ENCODE assay signal across 32 mouse cellular contexts in the genomic region with DNA sequence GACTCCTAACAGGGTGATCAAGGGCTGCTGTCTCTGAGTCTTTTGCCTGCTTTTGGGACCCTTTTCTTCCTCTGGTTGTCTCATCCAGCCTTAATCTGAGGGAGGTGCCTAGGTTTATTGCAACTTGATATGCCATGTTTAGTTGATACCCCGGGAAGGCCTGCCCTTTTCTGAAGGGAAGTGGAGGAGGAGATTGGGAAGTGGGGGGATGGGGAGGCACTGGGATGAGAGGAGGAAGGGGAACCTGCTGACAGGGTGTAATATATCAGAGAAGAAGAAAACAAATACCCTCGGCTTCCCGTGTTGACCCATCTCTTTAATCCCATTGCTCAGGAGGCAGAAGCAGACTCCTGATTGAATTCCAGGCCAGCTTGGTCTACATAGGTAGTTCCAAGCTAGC. TPM values are rescaled to one million over a fixed set of nuclear protein-coding genes. Genes with fewer than 3 reads are reported as not detected.
A peak's percentile ranks its signal among the peaks of the same experiment; 100 is the strongest.
DNase-seq lines count a peak whose midpoint lies in the region; ATAC-seq and TF ChIP-seq lines count a peak whose summit lies in the region.
"Had no signal": no experiment of that assay in that cellular context is flagged by ENCODE, and none has a peak within 500 bp of the region (broad histone marks: within the 10 kb centered on the region; RNA-seq: fewer than 3 reads in every experiment).

No protein-coding gene starts in this region.

- intact Hi-C loops in gastrocnemius, postnatal 36 days (cut with DNase I), result no loop called here

- no peak for TF ChIP-seq POLR2A in liver, adult 2 months (IDR thresholded peaks at IDR 0.05; ENCODE audit: extremely low read depth, insufficient read depth, low read length)

- H3K27ac ChIP-seq in heart, embryonic 11.5 days (ENCODE audit: low read depth, low read length), result no peak overlapping the region
- H3K27ac ChIP-seq in liver, adult 2 months (replicated peaks; ENCODE audit: insufficient read depth, low read depth, low read length), result no peak overlapping the region
- H3K27ac ChIP-seq in liver, embryonic 11.5 days (ENCODE audit: low read depth, low read length), result no peak overlapping the region
- H3K27ac ChIP-seq: embryonic facial prominence, embryonic 10.5 days; embryonic facial prominence, embryonic 15.5 days; forebrain, embryonic 12.5 days; heart, embryonic 15.5 days; hindbrain, embryonic 12.5 days; hindbrain, postnatal 0 days; intestine, embryonic 15.5 days; liver, embryonic 12.5 days; midbrain, embryonic 12.5 days; neural tube, embryonic 12.5 days; stomach, postnatal 0 days had no signal

- H3K9ac ChIP-seq in heart, embryonic 11.5 days (ENCODE audit: low read depth, low read length), result no peak overlapping the region
- H3K9ac ChIP-seq in liver, adult 2 months (ENCODE audit: low read depth, low read length), result no peak overlapping the region
- H3K9ac ChIP-seq in liver, embryonic 11.5 days (ENCODE audit: low read depth, low read length), result no peak overlapping the region
- H3K9ac ChIP-seq: embryonic facial prominence, embryonic 15.5 days; forebrain, embryonic 12.5 days; forebrain, postnatal 0 days; heart, embryonic 15.5 days; hindbrain, embryonic 12.5 days; intestine, embryonic 15.5 days; liver, embryonic 12.5 days; midbrain, embryonic 12.5 days; neural tube, embryonic 12.5 days had no signal

- TF ChIP-seq CTCF in liver, adult 2 months (IDR thresholded peaks at IDR 0.05; ENCODE audit: low read depth, low read length), result no peak

- H3K79me2 ChIP-seq in liver, adult 2 months (ENCODE audit: control insufficient read depth, insufficient read depth, low read length), result no peaks in the 10 kb centered on the region

- H3K36me3 ChIP-seq in heart, embryonic 11.5 days (ENCODE audit: control insufficient read depth, insufficient read depth, low read length), result no peaks in the 10 kb centered on the region
- H3K36me3 ChIP-seq in liver, adult 2 months (ENCODE audit: control insufficient read depth, insufficient read depth, low read length), result no peaks in the 10 kb centered on the region
- H3K36me3 ChIP-seq in liver, embryonic 11.5 days (ENCODE audit: control insufficient read depth, insufficient read depth, low read length), result no peaks in the 10 kb centered on the region
- H3K36me3 ChIP-seq: embryonic facial prominence, embryonic 10.5 days; embryonic facial prominence, embryonic 15.5 days; forebrain, embryonic 12.5 days; heart, embryonic 15.5 days; hindbrain, embryonic 12.5 days; intestine, embryonic 15.5 days; liver, embryonic 12.5 days; midbrain, embryonic 12.5 days; neural tube, embryonic 12.5 days had no signal

- H3K9me3 ChIP-seq in heart, embryonic 11.5 days (replicated peaks; ENCODE audit: control insufficient read depth, low read length), result no peaks in the 10 kb centered on the region
- no peaks in the 10 kb centered on the region for H3K9me3 ChIP-seq in liver, embryonic 11.5 days (ENCODE audit: control insufficient read depth, low read length)
- H3K9me3 ChIP-seq: embryonic facial prominence, embryonic 10.5 days; embryonic facial prominence, embryonic 15.5 days; forebrain, embryonic 12.5 days; heart, embryonic 15.5 days; hindbrain, embryonic 12.5 days; intestine, embryonic 15.5 days; liver, embryonic 12.5 days; megakaryocyte, embryonic 14.5 days; midbrain, embryonic 12.5 days; neural tube, embryonic 12.5 days had no signal

- DNase-seq in gastrocnemius, adult 18-20 months (ENCODE audit: low spot score), result peak; percentile 18
- no peak for DNase-seq in gastrocnemius, postnatal 36 days
- DNase-seq in heart, adult 8-10 months (ENCODE audit: low spot score), result peak; percentile 33
- DNase-seq in liver, adult 2 months (ENCODE audit: extremely low read depth, low read depth, low spot score), result peak; percentile 22
- DNase-seq in liver, embryonic 11.5 days (ENCODE audit: low spot score), result no peak
- DNase-seq in cerebellum, postnatal 10 days, result no peak
- DNase-seq: adrenal gland, adult 2 months; cerebellum, adult 2 months; cerebellum, postnatal 25 days; forebrain, postnatal 0 days; kidney, adult 8-10 months; kidney, postnatal 25 days; lung, adult 18-20 months; lung, postnatal 4 days; right cerebral cortex, postnatal 4 days; thymus, postnatal 4 days had no signal

- no peaks in the 10 kb centered on the region for H3K27me3 ChIP-seq in heart, embryonic 11.5 days (ENCODE audit: control insufficient read depth, insufficient read depth, low read length)
- no peaks in the 10 kb centered on the region for H3K27me3 ChIP-seq in liver, adult 2 months (ENCODE audit: control insufficient read depth, insufficient read depth, low read length)
- H3K27me3 ChIP-seq in liver, embryonic 11.5 days (replicated peaks; ENCODE audit: control insufficient read depth, insufficient read depth, low read length), result no peaks in the 10 kb centered on the region
- H3K27me3 ChIP-seq: embryonic facial prominence, embryonic 15.5 days; forebrain, embryonic 12.5 days; heart, embryonic 15.5 days; hindbrain, embryonic 12.5 days; intestine, embryonic 15.5 days; liver, embryonic 12.5 days; midbrain, embryonic 12.5 days; neural tube, embryonic 12.5 days had no signal

- ATAC-seq in heart, embryonic 11.5 days (replicated peaks; ENCODE audit: insufficient number of reproducible peaks, low FRiP score, low TSS enrichment), result no peak
- no peak for ATAC-seq in liver, embryonic 11.5 days (replicated peaks; ENCODE audit: low FRiP score)
- ATAC-seq: CD4-positive, CD25-positive, alpha-beta regulatory T cell, adult 4 months; forebrain, postnatal 0 days; hindbrain, postnatal 0 days; intestine, embryonic 15.5 days; liver, embryonic 12.5 days; lung, postnatal 0 days had no signal

- WGBS in heart, embryonic 11.5 days (ENCODE audit: insufficient replicate concordance), result 36% methylated on average over 3 of the region's 3 CpGs
- WGBS in liver, adult 2 months, result 36% methylated on average over 3 of the region's 3 CpGs
- WGBS in liver, embryonic 11.5 days, result 34% methylated on average over 3 of the region's 3 CpGs

- H3K4me3 ChIP-seq in heart, embryonic 11.5 days (ENCODE audit: low read depth, low read length), result no peak overlapping the region
- H3K4me3 ChIP-seq in liver, adult 2 months (ENCODE audit: insufficient read depth, low read depth, low read length), result no peak overlapping the region
- no peak overlapping the region for H3K4me3 ChIP-seq in liver, embryonic 11.5 days (ENCODE audit: low read depth, low read length)
- H3K4me3 ChIP-seq: embryonic facial prominence, embryonic 10.5 days; embryonic facial prominence, embryonic 15.5 days; forebrain, embryonic 12.5 days; heart, embryonic 15.5 days; hindbrain, embryonic 12.5 days; intestine, embryonic 15.5 days; liver, embryonic 12.5 days; megakaryocyte, embryonic 14.5 days; midbrain, embryonic 12.5 days; myocyte; neural tube, embryonic 12.5 days had no signal

- no peak overlapping the region for H3K4me2 ChIP-seq in heart, embryonic 11.5 days
- no peak overlapping the region for H3K4me2 ChIP-seq in liver, embryonic 11.5 days
- H3K4me2 ChIP-seq: embryonic facial prominence, embryonic 15.5 days; forebrain, embryonic 12.5 days; heart, embryonic 15.5 days; hindbrain, embryonic 12.5 days; intestine, embryonic 15.5 days; liver, embryonic 12.5 days; midbrain, embryonic 12.5 days; neural tube, embryonic 12.5 days had no signal

- H3K4me1 ChIP-seq in heart, embryonic 11.5 days (ENCODE audit: control insufficient read depth, insufficient read depth, low read length), result no peaks in the 10 kb centered on the region
- H3K4me1 ChIP-seq in liver, adult 2 months (ENCODE audit: control insufficient read depth, insufficient read depth, low read length), result no peaks in the 10 kb centered on the region
- no peaks in the 10 kb centered on the region for H3K4me1 ChIP-seq in liver, embryonic 11.5 days (replicated peaks; ENCODE audit: control insufficient read depth, insufficient read depth, low read length)
- H3K4me1 ChIP-seq: embryonic facial prominence, embryonic 15.5 days; forebrain, embryonic 12.5 days; heart, embryonic 15.5 days; hindbrain, embryonic 12.5 days; intestine, embryonic 15.5 days; liver, embryonic 12.5 days; midbrain, embryonic 12.5 days; neural tube, embryonic 12.5 days had no signal

RNA-seq across cellular contexts. Expression of a gene that starts 10.8 kb away (rescaled TPM):
- total RNA-seq in gastrocnemius, adult 18-20 months (2021), result 10 to 100 TPM; 19.6 to 21.3 TPM
- 10 to 100 TPM; 14.5 to 16.1 TPM for total RNA-seq in gastrocnemius, postnatal 36 days (2021)
- 10 to 100 TPM; 25.6 to 29.2 (median 26.2) TPM for total RNA-seq in heart, adult 8-10 months (2022)
- polyA plus RNA-seq in heart, embryonic 11.5 days (2014; fragmentation: Nextera tagmentation; extraction: Ambion mirVana), result 43.7 and 45.3 TPM in 2 replicates
- 7.9 and 8.3 TPM in 2 replicates for total RNA-seq in liver, adult 2 months (2014; rRNA removed)
- polyA plus RNA-seq in liver, adult 2 months (2012; rRNA removed), result 8.3 and 12.3 TPM in 2 replicates
- 41.5 and 44.7 TPM in 2 replicates for polyA plus RNA-seq in liver, embryonic 11.5 days (2014; fragmentation: Nextera tagmentation; extraction: Ambion mirVana)

Comparison
In these comparisons a context has a peak if more than half of its experiments do, and no peak if none do; other contexts are left out.
1. DNase-seq: peak in gastrocnemius, adult 18-20 months (single experiment), heart, adult 8-10 months (single experiment) and liver, adult 2 months (single experiment); none in gastrocnemius, postnatal 36 days (0 of 2), liver, embryonic 11.5 days (single experiment) and cerebellum, postnatal 10 days (0 of 2).